Mouse (Mus musculus) activated CD4-positive, CD25-positive, alpha-beta regulatory T cell, adult 4 months (primary cell): ENCODE data around the gene Tnip2. TPM values are rescaled to one million over a fixed set of nuclear protein-coding genes. Genes with fewer than 3 reads are reported as not detected.
A peak's percentile ranks its signal among the peaks of the same experiment; 100 is the strongest.

ENCODE experiments used
- ATAC-seq: one replicate; pipeline ENCODE4 v1.8.0; 2017
- polyA plus RNA-seq, 2 experiments: library from polyadenylated mRNA; unstranded; fragments of 100-300 nt; shearing (Covaris generic); gene quantifications; one replicate each; pipeline ENCODE4 v1.2.1; 2017

Gene Tnip2
- polyA plus RNA-seq, 2 experiments from 2014 or later = 23.4 to 24.8 TPM

DNA sequence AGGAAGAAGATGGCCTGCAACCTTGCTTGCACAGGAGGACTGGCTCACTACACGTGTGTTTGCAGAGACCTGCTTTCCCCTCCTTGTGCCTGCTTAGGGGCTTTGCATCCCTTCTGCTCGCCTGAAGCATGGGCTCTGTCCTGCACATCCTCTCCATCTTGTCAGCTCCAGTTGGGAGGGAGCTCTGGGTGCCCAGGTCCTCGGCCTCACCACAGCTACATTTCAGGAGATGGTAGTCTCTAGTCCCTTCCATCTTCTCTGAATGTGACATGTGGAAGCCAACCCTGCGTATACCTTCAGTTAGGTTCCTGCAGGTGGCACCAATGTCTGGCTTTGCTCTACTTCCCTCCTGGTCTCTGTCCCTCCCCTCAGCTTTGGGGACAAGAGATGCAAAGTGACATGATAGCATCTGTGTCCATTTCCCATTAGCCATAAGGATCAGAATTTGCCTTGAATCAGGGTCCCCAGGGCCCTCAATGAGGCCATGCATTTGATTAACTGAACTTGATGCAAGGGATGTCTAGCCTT is 10.2 kb upstream of the Tnip2 start:
- ATAC-seq = no peak

DNA sequence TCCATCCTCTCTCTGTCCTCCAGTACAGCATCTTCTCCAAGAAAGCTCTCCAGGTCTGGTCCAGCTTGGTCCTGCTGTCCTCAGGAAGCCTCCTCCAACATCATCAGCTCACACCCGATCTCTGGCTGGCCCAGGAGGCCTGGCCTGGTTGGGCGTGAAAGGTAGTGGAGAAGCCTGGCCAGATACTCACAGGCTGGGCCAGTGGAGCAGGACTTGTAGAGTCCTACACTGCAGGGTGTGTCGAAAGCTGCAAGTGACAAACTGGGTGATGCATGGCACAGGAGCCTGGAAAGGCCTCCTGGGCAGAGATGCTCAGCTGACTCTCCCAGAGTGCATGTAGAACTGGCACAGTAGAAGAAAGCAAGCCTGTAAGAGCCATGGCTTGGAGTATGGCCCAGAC is 7.5 kb upstream of the Tnip2 start:
- ATAC-seq = no peak

DNA sequence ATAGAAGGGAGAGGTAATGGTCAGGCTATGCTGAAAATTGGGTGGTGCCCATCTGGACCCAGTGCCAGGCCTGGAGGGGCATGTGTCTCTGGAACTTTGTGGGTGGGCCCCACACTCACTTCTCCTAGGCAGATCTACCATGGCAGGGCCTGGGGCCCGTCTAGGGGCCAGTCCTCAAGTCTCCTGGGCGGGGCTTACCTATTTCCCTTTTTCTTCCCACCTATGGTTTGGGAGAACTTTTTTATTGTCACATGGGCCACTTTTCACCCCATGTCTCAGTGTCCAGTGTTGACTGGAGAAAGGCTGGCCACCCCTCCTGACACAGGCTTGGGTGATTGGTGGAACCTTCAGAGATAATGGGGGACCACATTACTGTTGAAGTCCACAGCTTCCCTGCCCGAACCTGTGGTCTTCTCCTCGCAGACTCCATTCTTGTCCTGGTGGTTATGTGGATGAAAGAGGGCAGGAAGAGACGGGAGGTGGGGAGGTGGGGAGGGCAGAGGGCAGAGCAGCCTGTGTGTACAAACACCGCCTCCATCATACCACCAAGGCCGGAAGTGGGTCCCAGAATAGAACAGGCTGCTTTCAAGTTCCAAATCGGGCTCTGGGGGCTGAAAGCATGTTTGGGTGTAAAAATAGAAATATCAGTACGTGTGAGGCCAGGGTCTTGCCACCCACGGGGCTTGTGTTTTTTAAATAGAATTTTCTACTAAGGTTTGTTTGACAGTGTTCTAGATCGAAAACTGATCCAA is 6.8 kb upstream of the Tnip2 start:
- ATAC-seq = peak; percentile 64

DNA sequence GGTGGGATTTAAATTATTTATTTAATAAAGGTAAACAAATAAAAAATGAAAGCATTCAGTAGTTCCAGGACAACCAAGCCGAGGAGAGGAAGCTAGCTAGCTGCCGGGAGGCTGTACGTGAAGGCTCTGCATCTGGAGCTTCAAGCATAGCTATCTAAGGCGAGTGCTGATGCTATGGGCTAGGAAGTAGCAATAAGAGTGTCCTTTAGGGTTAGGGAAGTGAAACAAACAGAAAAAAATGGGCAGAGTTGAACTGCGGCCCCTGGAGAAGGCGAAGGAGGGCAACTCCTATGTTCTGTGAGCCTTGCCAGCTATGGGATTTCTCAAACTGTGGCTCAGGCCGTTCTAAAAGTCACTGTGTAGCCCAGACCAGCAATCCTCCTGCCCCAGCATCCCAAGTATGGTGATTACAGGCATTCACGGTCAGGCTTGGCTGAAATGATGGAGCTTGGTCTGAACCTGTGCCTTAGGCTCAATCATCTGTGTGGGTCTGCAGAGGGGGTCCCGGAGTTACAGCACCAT is 5.7 kb upstream of the Tnip2 start:
- ATAC-seq = no peak

DNA sequence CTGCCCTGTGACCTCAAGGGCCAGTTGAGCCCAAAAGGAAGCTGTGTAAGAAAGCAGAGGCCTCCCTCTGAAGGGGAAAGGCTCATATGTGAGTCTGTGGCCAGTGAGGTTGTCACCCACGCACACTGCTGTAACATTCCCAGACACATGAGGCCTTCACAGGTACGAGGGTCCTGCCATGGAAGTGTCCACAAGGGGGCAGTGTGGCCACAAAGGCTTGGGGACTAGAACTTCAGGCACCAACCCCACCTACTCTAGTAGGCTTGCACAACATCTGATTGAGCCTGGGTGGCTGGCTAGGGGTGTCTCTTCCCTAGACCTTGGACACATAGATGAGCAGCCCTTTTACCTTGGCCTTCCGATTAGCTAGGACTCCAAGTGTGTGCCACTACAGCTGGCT is 4.1 kb upstream of the Tnip2 start:
- no peak for ATAC-seq

DNA sequence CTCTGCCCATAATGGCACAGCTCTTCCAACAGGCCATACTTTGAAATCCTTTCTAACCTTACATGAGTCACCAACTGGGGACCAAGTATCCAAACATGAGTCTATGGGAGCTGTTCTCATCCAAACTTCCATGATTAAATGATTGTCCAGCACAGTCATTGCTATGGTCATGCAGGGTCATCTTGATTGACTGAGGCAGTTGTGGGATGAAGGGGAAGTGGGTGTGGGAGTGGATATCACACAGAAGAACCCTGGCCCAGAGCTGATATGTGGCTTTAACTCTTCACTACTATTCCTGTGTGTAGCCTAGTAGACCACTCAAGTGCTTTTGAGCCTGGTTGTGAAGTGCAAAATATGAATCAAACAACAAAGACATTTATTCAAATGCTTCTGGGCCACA is 1.3 kb upstream of the Tnip2 start:
- ATAC-seq = no peak

DNA sequence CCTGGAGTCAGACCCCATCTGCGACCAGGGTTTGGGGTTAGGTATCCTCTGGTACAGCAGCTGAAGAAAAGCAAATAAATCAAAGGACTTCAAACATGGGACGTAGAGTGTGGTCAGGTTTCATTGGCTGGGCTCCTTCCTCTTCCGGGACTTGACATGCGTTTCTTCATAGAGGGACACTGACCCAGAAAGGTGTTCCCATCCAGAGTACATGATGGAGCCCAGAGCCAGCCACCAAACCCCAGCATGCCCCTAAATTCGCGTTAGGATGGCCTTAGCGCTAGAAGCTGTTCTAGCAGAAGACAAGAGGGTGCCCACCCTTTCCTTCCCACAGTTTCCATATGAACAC is 401 bp upstream of the Tnip2 start:
- ATAC-seq = peak; percentile 55

DNA sequence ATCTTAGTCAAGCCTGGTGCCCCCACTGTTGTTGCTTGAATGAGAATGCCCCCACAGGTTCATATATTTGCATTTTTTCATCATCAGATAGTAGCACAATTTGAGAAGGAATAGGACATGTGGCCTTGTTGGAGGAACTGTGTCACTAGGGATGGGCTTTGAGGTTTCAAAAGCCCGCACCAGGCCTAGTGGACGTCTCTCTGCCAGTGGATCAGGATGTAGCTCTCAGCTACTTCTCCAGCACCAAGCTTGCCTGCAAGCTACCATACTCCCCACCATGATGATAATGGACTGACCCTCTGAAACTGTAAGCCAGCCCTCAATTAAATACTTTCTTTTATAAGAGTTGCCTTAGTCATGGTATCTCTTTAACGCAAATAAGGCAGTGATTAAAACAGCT is 1.3 kb downstream of the Tnip2 start:
- ATAC-seq = no peak

DNA sequence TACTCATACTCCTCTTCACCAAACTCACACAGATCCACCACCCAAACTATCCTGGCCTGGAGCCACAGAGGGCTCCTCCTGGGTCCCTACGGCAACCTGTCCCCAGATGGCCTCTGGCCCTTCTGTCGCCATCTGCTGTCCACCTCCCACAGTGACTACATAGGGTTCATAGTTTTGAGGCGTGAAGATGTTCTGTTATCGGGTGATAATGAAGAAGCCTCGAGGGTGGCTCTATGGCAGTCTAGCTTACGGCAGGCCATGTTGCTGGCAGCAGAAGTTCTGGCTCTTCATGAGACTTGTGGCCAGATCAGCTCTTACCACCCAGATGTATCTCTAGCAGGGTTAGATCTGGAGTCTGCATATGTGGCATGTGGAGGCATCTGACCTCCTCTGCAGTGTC is 11.0 kb downstream of the Tnip2 start:
- no peak for ATAC-seq

DNA sequence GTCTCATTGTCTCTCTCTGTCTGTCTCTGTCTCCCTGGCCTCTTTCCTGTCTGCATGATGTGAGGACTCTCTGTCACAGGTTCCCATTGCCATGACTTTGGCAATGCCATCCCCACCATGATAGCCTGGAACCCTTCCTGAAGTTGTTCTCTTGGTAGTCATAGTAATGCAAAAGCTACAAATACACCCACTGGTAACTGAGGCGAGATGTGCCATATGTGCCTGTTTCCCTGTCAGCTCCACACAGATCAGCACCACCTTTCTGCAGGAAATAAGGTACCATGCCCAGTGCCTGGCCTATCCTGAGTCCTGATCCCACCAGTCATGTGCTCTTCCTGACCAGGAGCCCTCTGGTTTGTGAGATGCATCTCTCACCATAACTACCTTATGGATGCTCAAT is 11.4 kb downstream of the Tnip2 start:
- ATAC-seq = no peak

DNA sequence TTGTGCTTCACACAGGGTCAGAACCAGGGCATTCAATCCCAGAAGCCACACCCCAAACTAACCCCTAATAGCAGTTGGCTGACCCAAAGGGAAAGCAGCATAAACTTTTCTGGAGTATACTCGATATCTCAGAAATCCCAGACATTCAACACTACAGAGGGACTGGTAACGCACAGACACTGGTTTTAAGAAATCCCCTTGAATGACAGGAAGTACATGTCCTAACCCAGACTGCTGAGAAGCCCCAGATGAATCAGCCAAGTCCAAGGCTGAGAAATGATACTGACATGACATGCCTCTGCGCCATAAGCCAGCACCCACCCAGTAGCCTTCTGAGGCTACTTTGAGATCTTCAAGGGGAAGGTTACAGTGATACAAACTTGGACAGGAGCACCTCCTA is 12.2 kb downstream of the Tnip2 start:
- peak; percentile 66 for ATAC-seq

DNA sequence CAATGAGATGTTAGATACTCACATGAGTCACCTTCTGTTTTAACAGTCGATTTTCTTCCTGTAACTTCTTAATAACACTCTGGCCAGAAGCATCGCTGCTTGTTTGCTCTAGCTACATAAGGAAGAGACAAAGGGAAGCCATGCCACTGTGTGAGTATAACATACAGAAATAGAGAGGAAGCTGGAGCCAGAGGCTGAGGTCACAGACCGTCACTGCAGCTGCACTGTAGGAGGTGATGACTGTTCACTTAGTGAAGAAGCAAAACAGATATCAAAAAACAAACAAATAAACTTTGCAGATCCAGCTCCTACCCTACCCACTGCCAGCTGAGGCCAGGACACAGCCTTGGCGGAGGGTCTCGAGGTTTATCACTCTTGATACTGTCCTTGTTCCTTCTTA is 12.9 kb downstream of the Tnip2 start:
- ATAC-seq = peak; percentile 47

DNA sequence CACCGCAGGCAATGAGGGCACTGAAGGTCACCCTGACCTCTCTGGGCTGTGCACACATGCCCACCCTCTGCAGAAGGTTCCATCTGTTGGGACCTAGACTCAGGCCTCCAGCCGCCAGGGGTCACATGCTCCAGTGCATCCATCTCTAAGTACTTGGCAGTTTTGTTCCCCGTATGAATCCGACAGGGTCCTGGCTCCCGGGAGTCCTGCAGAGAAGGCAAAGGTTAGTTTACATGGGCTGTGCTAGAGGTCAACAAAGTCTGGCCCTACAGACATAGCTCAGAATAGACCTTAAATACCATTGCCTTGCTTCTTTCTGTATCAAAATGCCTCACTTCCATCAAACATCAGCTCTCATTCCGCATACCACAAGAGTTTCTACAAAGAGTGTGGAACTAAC is 17.0 kb downstream of the Tnip2 start:
- no peak for ATAC-seq

DNA sequence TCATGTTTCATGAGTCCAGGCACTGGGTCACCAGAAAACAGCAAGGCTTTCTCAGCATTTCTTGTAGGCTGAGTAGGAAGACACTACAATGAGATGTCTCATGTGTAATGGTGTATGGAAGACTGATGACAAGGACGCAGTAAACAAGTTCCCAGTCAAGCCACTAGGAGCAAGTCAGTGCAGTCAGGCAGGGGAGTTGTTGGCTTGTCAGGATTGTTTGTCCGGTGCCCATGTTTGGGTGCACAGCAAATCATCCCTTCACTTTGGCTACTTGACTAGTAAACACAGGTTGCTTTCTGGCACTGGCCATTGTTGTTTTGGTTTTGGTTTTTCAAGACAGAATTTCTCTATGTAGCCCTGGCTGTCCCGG is 24.4 kb downstream of the Tnip2 start:
- ATAC-seq = no peak

DNA sequence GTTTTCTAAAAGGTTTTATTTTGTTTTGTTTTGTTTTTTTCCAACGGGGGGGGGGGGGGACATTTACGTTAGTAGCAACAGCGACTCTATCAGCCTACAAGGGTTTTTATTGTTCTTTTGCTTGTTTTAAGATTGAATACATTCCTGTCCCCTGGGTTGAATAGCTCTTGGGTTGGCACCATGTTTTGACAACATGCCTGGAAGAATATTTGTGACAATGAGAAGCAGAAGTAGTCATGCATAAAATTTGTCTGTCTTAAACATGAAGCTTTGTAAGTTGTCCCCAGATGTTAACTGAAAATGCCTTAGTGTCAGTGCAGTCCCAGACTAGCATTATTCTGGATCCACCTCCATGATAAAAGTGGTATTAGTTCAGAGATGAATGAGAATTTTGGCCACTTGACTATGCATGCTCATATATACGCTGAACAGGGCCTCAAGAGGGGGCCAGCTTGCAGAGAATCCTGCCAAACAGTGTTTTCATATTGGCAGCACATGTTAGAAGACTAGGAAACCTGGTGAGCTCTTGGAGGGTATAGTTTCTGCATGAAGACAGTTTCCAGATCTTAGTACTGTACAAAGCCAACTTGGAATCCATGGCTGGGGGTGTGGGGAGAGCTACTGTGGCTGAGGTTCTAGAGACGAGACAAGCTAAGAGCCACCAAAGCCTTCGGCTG is 24.9 kb downstream of the Tnip2 start:
- no peak for ATAC-seq

DNA sequence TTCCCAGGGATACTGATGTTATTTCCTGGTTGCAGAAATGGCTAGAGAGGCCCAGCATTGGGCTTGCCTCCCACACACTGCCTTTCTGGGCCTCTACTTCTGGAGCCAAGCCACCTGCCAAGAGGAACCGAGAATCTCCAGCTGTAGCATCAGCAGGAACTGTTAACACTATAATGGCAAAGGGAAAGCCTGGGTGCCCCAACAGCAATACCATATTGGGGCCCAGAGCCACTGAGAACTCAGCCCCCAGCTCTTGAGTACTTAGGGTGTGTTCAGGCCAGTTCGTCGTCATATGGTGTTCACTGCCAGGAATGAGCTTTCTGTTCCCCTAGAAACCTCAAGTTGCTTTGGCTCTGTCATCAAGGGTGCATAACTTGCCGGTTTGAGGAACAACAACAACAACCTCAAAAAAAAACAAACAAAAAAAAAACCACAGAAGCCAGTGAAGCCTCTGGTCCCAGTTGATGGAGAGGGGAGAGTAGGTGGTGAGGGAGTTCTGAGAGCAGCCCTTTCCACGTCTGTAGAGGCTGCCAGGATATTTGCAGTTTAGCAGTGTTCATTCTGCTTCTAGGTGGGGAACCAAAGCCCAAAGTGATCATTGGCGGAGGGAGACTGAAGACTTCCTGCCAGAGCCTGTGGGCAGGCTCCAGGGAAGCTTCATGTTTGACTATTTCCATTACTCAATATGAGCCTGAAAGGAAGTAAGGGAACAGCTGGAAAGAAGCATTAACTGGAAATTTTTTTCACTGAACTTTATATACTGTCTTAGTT is 26.3 kb downstream of the Tnip2 start:
- ATAC-seq = no peak

DNA sequence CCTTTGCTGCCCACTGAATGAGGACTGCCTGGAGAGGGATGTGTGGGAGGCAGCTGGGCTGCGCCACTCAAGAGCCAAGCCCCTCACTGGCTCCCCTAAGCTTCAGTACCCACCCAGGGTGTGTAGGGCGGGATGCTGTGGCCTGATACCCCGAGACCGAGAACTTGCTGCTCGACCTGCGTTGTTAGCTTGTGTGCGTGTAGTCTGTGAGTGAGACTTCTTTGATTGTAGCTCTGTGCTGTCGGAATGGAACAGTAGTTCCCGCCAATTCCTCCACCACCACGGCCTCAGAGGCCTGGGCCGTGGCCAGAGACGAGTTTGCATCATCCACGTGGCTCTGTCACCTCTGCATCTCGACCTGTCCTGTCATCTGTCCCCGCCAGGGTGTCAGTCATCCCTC is 28.1 kb downstream of the Tnip2 start:
- ATAC-seq = no peak

DNA sequence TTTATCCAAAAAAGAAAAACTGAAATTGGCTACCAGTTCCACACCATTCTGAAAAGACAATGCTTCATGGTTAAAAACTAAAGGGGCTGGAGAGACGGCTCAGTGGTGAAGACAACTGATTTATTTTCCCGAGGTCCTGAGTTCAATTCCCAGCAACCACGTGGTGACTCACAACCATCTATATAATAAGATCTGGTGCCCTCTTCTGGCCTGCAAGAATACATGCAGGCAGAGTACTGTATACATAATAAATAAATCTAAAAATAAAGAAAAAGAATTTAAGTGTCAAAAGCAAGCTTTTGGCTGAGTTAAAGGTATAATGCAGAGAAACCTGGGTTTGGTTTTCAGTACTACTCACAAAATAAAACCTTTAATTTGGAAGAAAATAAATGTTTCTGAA is 32.9 kb downstream of the Tnip2 start:
- no peak for ATAC-seq

DNA sequence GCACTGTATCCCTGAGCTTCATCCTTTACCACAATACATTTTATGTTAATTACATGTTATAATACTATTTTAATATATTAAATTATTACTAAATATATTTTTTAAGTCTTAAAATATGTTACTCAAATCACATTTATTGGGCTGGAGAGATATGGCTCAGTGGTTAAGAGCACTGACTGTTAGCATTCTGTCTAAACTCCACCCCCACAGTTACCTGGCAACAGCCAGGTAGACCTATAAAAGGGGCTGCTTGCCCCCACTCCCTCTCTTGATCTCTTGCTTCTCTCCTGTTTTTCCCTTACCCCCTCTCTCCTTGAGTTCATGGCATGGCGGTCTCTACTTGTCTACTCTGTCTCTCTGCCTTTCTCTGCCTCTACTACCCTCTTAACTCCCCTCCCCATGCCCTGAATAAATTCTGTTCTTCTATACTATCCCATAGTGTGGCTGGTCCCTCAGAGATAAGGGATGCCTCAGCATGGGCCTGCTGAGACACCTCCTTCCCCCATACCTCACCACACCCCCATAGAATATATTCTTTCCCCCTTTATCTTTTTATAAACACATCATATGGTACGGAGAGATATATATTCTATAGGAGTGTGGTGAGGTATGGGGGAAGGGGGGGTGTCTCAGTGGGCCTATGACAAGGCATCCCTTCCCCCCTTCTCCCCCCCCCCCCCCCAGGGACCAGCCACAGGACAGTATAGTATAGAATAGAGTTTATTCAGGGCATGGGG is 45.6 kb downstream of the Tnip2 start:
- no peak for ATAC-seq

DNA sequence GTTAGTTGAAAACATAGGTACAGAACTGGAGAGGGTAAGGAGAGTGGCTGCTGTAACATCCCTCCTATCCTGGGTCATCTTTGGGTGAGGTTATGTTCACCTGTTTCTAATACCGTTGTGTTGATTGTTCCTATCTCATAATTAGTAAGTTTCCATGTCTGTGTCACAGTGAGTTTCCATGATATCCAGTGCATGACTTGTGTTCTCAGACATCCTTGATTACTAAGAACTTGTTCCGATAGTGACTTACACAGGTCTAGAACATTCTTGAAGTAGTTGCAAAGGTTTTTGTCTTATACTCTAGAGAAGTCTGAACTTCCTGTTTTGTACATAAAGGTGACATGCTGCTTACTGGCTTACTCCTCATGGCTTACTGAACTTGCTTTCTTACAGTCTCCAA is 47.1 kb downstream of the Tnip2 start:
- ATAC-seq = no peak

DNA sequence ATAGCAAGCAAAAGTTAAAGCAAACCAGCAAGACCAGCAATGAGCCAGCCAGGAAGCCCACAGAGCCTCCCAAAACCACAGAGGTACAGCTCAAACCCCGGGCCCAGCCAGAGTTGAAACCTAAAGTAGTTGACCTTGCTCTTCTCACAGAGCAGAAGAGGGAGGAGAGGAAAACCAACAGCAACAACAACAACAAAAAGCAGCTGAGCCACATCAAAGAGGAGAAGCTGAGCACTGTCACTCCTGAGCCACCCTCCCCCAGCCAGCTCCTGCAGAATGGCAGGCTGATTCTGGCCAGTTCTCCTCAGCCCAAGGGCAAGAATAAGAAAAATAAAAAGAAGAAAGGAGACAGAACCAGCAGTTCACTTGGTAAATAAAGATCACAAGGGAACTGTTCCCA is 47.7 kb downstream of the Tnip2 start:
- ATAC-seq = peak; percentile 78

DNA sequence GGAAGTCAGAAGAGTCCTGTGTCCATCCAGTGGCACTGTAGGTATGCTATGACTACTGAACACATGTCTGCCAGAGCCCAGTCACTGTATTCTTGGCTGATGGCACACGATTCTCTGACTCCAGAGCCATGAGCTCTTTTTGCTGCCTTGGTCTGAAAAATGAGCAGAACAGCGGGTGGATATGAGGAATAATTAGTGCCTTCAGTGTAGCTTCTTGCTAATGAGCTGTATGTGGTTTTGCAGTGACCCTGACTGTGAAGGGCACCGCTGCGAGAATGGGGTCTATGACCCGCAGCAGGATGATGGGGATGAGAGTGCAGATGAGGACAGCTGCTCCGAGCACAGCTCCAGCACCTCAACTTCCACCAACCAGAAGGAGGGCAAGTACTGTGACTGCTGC is 52.0 kb downstream of the Tnip2 start:
- ATAC-seq = no peak

DNA sequence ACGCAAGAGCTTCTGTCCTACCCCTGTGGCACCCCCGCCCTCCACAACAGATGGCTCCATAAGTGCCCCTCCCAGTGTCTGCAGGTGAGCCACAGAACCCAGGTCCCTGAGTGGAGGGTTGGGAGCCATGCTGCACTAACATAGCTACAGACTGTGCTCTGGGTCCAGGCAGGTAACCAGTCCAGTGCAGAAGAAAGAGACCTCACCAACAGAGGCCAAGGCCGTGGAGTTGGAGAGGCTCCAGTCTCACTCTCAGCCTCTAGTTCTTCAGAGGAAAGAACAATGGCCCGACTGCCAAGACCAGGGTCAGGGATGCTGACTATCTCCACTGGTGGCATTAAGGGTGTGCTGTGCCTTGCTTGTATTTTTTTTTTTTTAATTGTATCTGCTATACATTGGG is 52.5 kb downstream of the Tnip2 start:
- no peak for ATAC-seq
